Mouse (Mus musculus): ENCODE measurements at regions not wholly inside any gene's neighbourhood (a gene's known extent, or its start where the extent isn't known, plus 50 kb on each side); places are given as distances from the start of the nearest gene placed in this dataset.

DNA sequence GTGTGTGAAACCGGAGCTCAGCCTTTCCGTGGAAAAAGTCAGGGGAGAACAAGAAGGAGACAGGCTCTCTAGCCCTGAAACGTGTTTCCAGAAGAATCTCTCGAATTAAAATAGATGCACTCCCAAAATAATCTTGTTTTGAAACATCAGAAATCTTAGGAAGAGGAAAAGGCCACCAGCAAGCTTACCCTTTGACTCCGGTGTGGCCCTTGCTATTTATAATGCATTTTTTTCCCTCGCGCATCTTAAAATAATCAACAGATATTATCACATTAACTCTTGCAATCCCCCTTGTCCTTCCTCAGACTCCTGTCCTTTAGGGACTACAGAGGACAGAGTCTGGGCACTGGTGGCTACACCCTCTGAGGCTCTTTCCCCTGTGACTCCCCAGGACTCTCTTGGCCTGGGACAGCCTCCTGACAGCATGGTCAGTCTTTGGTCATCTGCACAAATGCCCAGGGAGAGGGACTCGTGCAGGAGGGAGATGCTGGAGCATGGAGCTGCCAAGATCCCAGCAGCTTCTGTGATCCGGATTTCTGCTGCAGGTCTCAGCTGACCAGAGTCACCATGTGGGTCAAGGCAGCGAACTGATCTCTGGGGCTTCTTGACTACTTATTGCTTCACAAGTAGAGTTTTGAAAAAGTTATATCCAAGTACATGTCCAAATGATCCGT is 70.3 kb upstream of the Ephb1 start:
- DNase-seq: peak in 1 of 2 experiments; percentile 22
- Histone ChIP-seq H3K27ac (peak overlapping the region; percentile 15; the same call in 1 of the 2 replicates), H3K4me3 (no peak overlapping the region), H3K27me3 (ENCODE audit: control insufficient read depth, insufficient read depth, low read length) (no peaks in the 10 kb centered on the region), H3K9ac (ENCODE audit: low read depth, low read length) (no peak overlapping the region), H3K4me1 (ENCODE audit: control insufficient read depth, insufficient read depth, low read length) (no peaks in the 10 kb centered on the region), H3K79me2 (replicated peaks; ENCODE audit: control insufficient read depth, insufficient read depth, low read length) (no peaks in the 10 kb centered on the region), H3K36me3 (ENCODE audit: control insufficient read depth, insufficient read depth, low read length) (no peaks in the 10 kb centered on the region)
- 49% methylated on average over 11 of the region's 11 CpGs for WGBS
- no peak for TF ChIP-seq CTCF (IDR thresholded peaks at IDR 0.05)
- no peak for TF ChIP-seq EP300 (IDR thresholded peaks at IDR 0.05; ENCODE audit: insufficient read depth, low read depth, low read length)
- no peak for TF ChIP-seq POLR2A (IDR thresholded peaks at IDR 0.05; ENCODE audit: insufficient read depth, low read depth, low read length)
- intact Hi-C loops (cut with DNase I): no loop called here

DNA sequence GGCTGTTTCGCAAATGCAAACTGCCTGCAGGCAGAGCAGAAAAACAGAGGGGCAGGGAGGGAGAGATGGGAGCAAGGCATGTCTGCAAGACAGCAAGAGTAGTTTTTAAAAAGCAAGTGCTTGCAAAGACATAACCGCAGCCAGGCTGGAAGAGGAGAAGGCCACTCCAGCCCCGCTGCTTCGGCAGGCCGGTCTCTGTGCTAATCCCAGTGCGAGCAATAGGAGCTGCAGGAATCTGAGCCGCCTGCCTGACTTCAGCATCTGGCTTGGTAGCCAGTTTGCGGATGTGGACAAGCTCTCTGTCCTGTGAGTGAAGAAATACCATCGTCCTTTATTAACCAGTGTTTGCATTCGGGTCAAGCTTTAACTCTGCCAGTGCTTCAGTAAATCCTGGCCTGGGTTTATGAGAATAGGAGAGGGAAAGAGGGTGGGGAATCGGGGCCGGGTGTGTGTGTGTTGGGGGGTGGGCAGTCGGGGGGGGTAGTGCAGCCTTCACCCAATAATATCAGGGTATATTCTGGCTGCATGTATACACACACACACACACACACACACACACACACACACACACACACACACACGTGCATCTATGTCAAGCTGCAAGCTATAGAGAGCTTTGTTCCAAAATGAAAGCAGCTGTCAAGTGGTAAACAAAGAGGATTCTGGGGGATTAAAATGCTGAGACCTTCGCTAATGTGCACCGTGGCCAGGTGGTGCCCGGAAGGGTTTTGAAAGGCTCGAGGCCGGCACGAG is 69.6 kb upstream of the Ephb1 start:
- 33% methylated on average over 20 of the region's 20 CpGs for WGBS
- no peak for TF ChIP-seq CTCF (IDR thresholded peaks at IDR 0.05)
- no peak for TF ChIP-seq EP300 (IDR thresholded peaks at IDR 0.05; ENCODE audit: insufficient read depth, low read depth, low read length)
- no peak for TF ChIP-seq POLR2A (IDR thresholded peaks at IDR 0.05; ENCODE audit: insufficient read depth, low read depth, low read length)
- H3K27ac ChIP-seq: peak overlapping the region; percentile 9; the same call in 1 of the 2 replicates
- no peak overlapping the region for H3K4me3 ChIP-seq
- no peaks in the 10 kb centered on the region for H3K27me3 ChIP-seq (ENCODE audit: control insufficient read depth, insufficient read depth, low read length)
- DNase-seq: peak; percentile 14 to 29
- H3K4me1 ChIP-seq (ENCODE audit: control insufficient read depth, insufficient read depth, low read length): no peaks in the 10 kb centered on the region
- H3K79me2 ChIP-seq (replicated peaks; ENCODE audit: control insufficient read depth, insufficient read depth, low read length): no peaks in the 10 kb centered on the region
- intact Hi-C loops (cut with DNase I): no loop called here
- no peak overlapping the region for H3K9ac ChIP-seq (ENCODE audit: low read depth, low read length)
- no peaks in the 10 kb centered on the region for H3K36me3 ChIP-seq (ENCODE audit: control insufficient read depth, insufficient read depth, low read length)

DNA sequence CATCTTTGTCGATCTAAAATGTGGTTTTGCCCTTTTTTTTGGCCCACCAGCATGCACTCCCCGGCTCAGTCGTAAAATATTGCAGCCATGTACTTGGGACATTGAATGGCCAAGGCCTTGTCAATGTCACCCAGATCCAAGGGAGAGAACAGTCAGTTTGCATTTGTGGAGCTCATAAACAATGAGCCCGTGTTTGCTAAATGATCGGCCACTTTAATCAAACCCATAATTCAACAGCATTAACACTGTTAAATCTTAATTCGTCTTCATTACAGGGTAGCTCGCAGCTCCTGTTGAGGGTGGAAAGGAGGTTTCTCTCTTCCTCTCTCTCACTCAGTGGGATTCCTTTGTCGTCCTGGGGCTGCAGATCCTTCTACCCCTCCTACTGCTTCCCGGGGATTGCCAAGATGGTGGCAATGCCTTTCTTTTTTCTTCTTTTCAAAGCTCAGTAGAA is 69.0 kb upstream of the Ephb1 start:
- no peak for TF ChIP-seq EP300 (IDR thresholded peaks at IDR 0.05; ENCODE audit: insufficient read depth, low read depth, low read length)
- no peak for TF ChIP-seq POLR2A (IDR thresholded peaks at IDR 0.05; ENCODE audit: insufficient read depth, low read depth, low read length)
- TF ChIP-seq CTCF (IDR thresholded peaks at IDR 0.05): no peak
- no peaks in the 10 kb centered on the region for H3K79me2 ChIP-seq (replicated peaks; ENCODE audit: control insufficient read depth, insufficient read depth, low read length)
- H3K4me1 ChIP-seq (ENCODE audit: control insufficient read depth, insufficient read depth, low read length): no peaks in the 10 kb centered on the region
- intact Hi-C loops (cut with DNase I): no loop called here
- DNase-seq: no peak
- 59% methylated on average over 9 of the region's 9 CpGs for WGBS
- no peaks in the 10 kb centered on the region for H3K36me3 ChIP-seq (ENCODE audit: control insufficient read depth, insufficient read depth, low read length)
- H3K27ac ChIP-seq: peak overlapping the region; percentile 9; the same call in 1 of the 2 replicates
- no peaks in the 10 kb centered on the region for H3K27me3 ChIP-seq (ENCODE audit: control insufficient read depth, insufficient read depth, low read length)
- H3K4me3 ChIP-seq: no peak overlapping the region
- H3K9ac ChIP-seq (ENCODE audit: low read depth, low read length): no peak overlapping the region

DNA sequence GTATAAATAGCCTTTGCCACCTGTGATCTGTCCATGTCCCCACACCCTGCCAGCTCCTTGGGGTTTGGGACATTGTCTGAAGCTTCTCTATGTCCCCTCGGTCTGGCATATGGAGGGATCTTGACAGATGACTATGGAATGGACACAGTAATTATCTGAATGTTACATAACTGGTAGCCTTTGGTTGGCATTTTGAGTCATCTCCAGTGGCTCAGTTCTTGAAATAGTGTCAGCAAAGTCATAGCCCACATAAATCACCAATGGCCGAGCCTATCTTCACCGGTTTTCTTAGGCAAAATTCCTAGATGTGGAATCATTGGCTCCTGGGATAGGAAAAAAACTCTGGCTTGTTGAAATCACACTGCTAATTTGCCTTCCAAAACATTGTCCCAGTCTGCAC is 67.3 kb upstream of the Ephb1 start:
- TF ChIP-seq POLR2A (IDR thresholded peaks at IDR 0.05; ENCODE audit: insufficient read depth, low read depth, low read length) (no peak), CTCF (IDR thresholded peaks at IDR 0.05) (no peak), EP300 (IDR thresholded peaks at IDR 0.05; ENCODE audit: insufficient read depth, low read depth, low read length) (no peak)
- intact Hi-C loops (cut with DNase I): no loop called here
- 91% methylated on average over 3 of the region's 3 CpGs for WGBS
- no peak for DNase-seq
- Histone ChIP-seq H3K9ac (ENCODE audit: low read depth, low read length) (no peak overlapping the region), H3K27me3 (ENCODE audit: control insufficient read depth, insufficient read depth, low read length) (no peaks in the 10 kb centered on the region), H3K79me2 (replicated peaks; ENCODE audit: control insufficient read depth, insufficient read depth, low read length) (no peaks in the 10 kb centered on the region), H3K4me1 (ENCODE audit: control insufficient read depth, insufficient read depth, low read length) (no peaks in the 10 kb centered on the region), H3K36me3 (ENCODE audit: control insufficient read depth, insufficient read depth, low read length) (no peaks in the 10 kb centered on the region), H3K27ac (no peak overlapping the region), H3K4me3 (no peak overlapping the region)

DNA sequence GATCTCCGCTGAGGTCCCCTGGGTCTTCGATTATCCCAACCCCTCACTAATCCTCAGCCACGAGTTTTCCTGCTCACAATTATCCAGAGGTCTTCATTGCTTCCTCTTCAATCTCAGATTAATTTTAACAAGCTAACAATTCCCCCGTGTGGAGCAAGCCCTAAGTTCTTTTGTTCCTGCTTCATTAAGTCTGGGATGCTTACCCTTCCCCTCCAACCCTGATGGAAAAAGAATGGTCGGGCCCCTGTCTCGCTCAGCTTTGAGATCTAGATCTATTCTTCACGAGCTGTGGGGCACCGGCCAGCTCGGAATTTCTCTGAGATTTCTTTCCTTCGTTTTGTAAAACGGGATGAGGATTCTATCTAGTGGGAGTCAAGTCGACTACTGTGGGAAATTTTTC is 65.7 kb upstream of the Ephb1 start:
- Histone ChIP-seq H3K27ac (no peak overlapping the region), H3K4me1 (ENCODE audit: control insufficient read depth, insufficient read depth, low read length) (no peaks in the 10 kb centered on the region), H3K27me3 (ENCODE audit: control insufficient read depth, insufficient read depth, low read length) (no peaks in the 10 kb centered on the region), H3K4me3 (no peak overlapping the region), H3K79me2 (replicated peaks; ENCODE audit: control insufficient read depth, insufficient read depth, low read length) (no peaks in the 10 kb centered on the region), H3K9ac (ENCODE audit: low read depth, low read length) (no peak overlapping the region), H3K36me3 (ENCODE audit: control insufficient read depth, insufficient read depth, low read length) (no peaks in the 10 kb centered on the region)
- 29% methylated on average over 12 of the region's 12 CpGs for WGBS
- TF ChIP-seq POLR2A (IDR thresholded peaks at IDR 0.05; ENCODE audit: insufficient read depth, low read depth, low read length) (no peak), EP300 (IDR thresholded peaks at IDR 0.05; ENCODE audit: insufficient read depth, low read depth, low read length) (no peak), CTCF (IDR thresholded peaks at IDR 0.05) (no peak)
- intact Hi-C loops (cut with DNase I): no loop called here
- no peak for DNase-seq

DNA sequence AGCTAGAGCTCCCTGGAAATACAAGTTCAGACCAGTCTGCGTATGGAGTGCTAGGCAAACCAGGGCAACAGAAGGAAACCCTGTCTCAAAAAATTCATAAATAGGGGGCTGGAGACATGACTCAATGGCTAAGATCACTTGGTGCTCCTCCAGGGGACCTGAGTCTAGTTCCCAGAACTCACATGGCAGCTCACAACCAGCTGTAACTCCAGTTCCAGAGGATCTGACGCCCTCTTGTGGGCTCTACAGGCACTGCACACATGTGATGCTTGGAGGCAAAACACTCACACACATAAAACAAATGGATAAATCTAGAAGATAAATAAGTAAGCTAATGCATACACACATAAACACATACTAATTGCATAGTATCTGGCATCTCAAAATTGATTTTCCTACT is 59.1 kb upstream of the Ephb1 start:
- WGBS: 55% methylated on average over 2 of the region's 2 CpGs
- Histone ChIP-seq H3K36me3 (ENCODE audit: control insufficient read depth, insufficient read depth, low read length) (no peaks in the 10 kb centered on the region), H3K79me2 (replicated peaks; ENCODE audit: control insufficient read depth, insufficient read depth, low read length) (no peaks in the 10 kb centered on the region), H3K4me3 (no peak overlapping the region), H3K27ac (no peak overlapping the region), H3K9ac (ENCODE audit: low read depth, low read length) (no peak overlapping the region), H3K4me1 (ENCODE audit: control insufficient read depth, insufficient read depth, low read length) (no peaks in the 10 kb centered on the region), H3K27me3 (ENCODE audit: control insufficient read depth, insufficient read depth, low read length) (no peaks in the 10 kb centered on the region)
- TF ChIP-seq CTCF (IDR thresholded peaks at IDR 0.05): peak; percentile 33
- no peak for TF ChIP-seq EP300 (IDR thresholded peaks at IDR 0.05; ENCODE audit: insufficient read depth, low read depth, low read length)
- intact Hi-C loops (cut with DNase I): no loop called here
- no peak for DNase-seq

Measured in heart, adult 2 months (tissue).